Mouse (Mus musculus): Measurements from ENCODE around the gene Cts8. TPM values are rescaled to one million over a fixed set of nuclear protein-coding genes. Genes with fewer than 3 reads are reported as not detected.
A peak's percentile ranks its signal among the peaks of the same experiment; 100 is the strongest.

Gene Cts8
- total and polyA plus RNA-seq, 3 experiments, result not detected

DNA sequence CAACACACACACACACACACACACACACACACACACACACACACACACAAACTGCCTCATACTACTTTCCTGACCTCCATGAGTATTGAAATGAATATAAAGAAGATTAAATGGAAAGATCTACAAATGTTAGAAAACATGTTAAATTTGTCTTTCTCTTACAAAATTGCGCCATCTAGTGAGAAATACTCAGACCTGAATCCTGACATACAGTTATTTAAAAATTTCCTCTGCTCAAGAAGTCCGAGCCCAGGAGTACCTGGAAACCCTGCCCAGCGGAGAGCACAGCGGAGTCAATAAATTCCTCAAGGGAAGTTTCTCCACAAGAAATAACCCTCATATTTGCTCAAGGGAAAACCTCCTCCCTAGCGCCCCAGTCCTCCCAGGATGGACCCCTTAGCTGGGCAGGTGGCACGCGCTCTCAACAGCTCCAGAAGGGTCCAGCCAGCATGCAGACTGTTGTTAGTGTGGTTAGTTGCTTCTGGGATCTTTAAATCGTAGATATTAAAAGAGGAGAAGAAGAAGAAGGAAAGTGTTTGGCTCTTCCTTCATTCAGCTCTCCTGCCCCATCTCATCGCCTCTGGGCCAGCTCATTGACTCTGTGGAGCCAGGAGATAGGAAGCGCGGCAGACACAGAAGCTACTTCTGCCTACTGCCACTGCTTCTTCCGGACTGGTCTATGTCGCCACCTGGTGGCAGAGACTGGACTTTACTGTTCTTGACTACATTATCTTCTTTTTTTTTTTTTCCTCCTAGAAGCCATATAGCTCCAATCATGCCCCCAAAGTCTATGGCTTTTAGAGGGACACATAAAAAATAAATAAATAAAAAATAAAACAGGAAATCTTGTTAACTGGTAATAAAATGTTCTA lies 13.8 kb downstream of the Cts8 start:
- peaks cover 20% of the 10 kb centered on the region for H3K9me3 ChIP-seq (replicated peaks; ENCODE audit: low read length)
- no peaks in the 10 kb centered on the region for H3K36me3 ChIP-seq (replicated peaks in 1 of 2; ENCODE audit: control insufficient read depth in 1 of 2, insufficient read depth in 1 of 2, low read length in 1 of 2)
- no peak overlapping the region for H3K4me2 ChIP-seq (ENCODE audit: insufficient read depth, low read depth, poor library complexity, severe bottlenecking)
- TF ChIP-seq CTCF (conservative IDR thresholded peaks at IDR 0.05 in 1 of 2, IDR thresholded peaks at IDR 0.05 in 1 of 2; ENCODE audit: low read depth in 2 of 2, low read length in 2 of 2), result peak in 1 of 2 experiments; percentile 50; a peak in 2 of 4 replicates
- TF ChIP-seq RAD21 (IDR thresholded peaks at IDR 0.05; ENCODE audit: low read depth, low read length), result peak; percentile 45
- no peak for TF ChIP-seq ELF1 (IDR thresholded peaks at IDR 0.05; ENCODE audit: low read depth, low read length)
- TF ChIP-seq ZNF384 (IDR thresholded peaks at IDR 0.05; ENCODE audit: low read depth, low read length), result peak; percentile 59
- TF ChIP-seq JUN (IDR thresholded peaks at IDR 0.05; ENCODE audit: insufficient read depth, low read depth, low read length), result no peak
- peak; percentile 26 for TF ChIP-seq SMC3 (IDR thresholded peaks at IDR 0.05; ENCODE audit: low read depth, low read length)
- no peak for TF ChIP-seq NRF1 (IDR thresholded peaks at IDR 0.05; ENCODE audit: low read depth, low read length)
- no peak for TF ChIP-seq HCFC1 (IDR thresholded peaks at IDR 0.05; ENCODE audit: low read depth, low read length)
- in situ Hi-C loops (cut with MboI; ENCODE audit: low pct_ligation_motif_present, low pct_unique_long_range_greater_than_20kb, low sequenced_read_pairs) (no loop called here), dilution Hi-C loops (cut with MboI; ENCODE audit: extremely low pct_ligation_motif_present, extremely low pct_unique_long_range_greater_than_20kb, low sequenced_read_pairs) (no loop called here)
- H3K4me3 ChIP-seq (replicated peaks in 1 of 3; ENCODE audit: low read depth in 2 of 3, low read length in 2 of 3, poor library complexity in 1 of 3), result no peak overlapping the region
- no peaks in the 10 kb centered on the region for H3K79me2 ChIP-seq (replicated peaks; ENCODE audit: control insufficient read depth, extremely low read depth, insufficient read depth, poor library complexity, severe bottlenecking)
- DNase-seq (ENCODE audit: extremely low read depth), result peak; percentile 20
- H3K27ac ChIP-seq (ENCODE audit: insufficient read depth, low read depth), result no peak overlapping the region
- H3K9ac ChIP-seq (ENCODE audit: insufficient read depth, low read depth), result no peak overlapping the region
- H3K4me1 ChIP-seq (ENCODE audit: control insufficient read depth in 1 of 2, insufficient read depth in 2 of 2), result no peaks in the 10 kb centered on the region
- no peaks in the 10 kb centered on the region for H3K27me3 ChIP-seq (replicated peaks)

DNA sequence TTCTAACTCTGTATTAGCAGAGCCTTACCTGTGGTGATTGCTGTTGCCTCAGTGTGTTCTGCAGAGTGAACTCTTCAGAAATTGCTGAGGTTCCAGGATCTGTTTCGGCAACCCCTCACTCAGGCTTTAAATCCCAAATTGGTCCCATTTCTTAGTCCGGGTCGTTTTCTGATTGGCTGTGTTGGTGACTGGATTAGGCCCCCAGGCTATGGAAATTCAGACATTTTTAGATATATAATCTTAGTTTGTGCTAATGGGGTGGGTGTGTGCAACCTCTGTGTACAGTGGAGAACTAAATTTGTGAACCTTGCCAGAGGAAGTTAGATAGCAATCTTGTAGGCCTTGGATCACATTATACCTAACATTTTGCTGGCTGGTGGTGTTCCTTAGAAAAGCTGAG lies 51.8 kb downstream of the Cts8 start, which contains the start of gene Cts6:
Gene Cts6, minus strand, starts transcription at position 101 of the 400 bp plus-strand sequence.
- Histone ChIP-seq H3K9ac (ENCODE audit: insufficient read depth, low read depth) (no peak within 1 kb of the TSS), H3K4me1 (ENCODE audit: control insufficient read depth in 1 of 2, insufficient read depth in 2 of 2) (no peaks in the 10 kb centered on the region), H3K4me3 (replicated peaks in 1 of 3; ENCODE audit: low read depth in 2 of 3, low read length in 2 of 3, poor library complexity in 1 of 3) (no peak within 1 kb of the TSS), H3K4me2 (ENCODE audit: insufficient read depth, low read depth, poor library complexity, severe bottlenecking) (no peak within 1 kb of the TSS), H3K27me3 (replicated peaks) (no peaks in the 10 kb centered on the region), H3K9me3 (replicated peaks; ENCODE audit: low read length) (peaks cover 45% of the 10 kb centered on the region), H3K36me3 (replicated peaks in 1 of 2; ENCODE audit: control insufficient read depth in 1 of 2, insufficient read depth in 1 of 2, low read length in 1 of 2) (no peaks in the 10 kb centered on the region), H3K79me2 (replicated peaks; ENCODE audit: control insufficient read depth, extremely low read depth, insufficient read depth, poor library complexity, severe bottlenecking) (no peaks in the 10 kb centered on the region), H3K27ac (ENCODE audit: insufficient read depth, low read depth) (no peak within 1 kb of the TSS)
- TF ChIP-seq SMC3 (IDR thresholded peaks at IDR 0.05; ENCODE audit: low read depth, low read length), result no peak
- no peak for TF ChIP-seq USF1 (IDR thresholded peaks at IDR 0.05; ENCODE audit: low read depth, low read length)
- no peak for TF ChIP-seq NELFE (IDR thresholded peaks at IDR 0.05; ENCODE audit: low read depth, low read length)
- no peak for TF ChIP-seq JUN (IDR thresholded peaks at IDR 0.05; ENCODE audit: insufficient read depth, low read depth, low read length)
- TF ChIP-seq E2F4 (IDR thresholded peaks at IDR 0.05; ENCODE audit: insufficient replicate concordance, low read depth, low read length), result no peak
- TF ChIP-seq TCF12 (IDR thresholded peaks at IDR 0.05; ENCODE audit: low read depth, low read length), result no peak
- no peak for TF ChIP-seq KAT2A (IDR thresholded peaks at IDR 0.05; ENCODE audit: insufficient replicate concordance, low read length)
- TF ChIP-seq PAX5 (IDR thresholded peaks at IDR 0.05; ENCODE audit: low read length), result no peak
- no peak for TF ChIP-seq UBTF (IDR thresholded peaks at IDR 0.05; ENCODE audit: low read depth, low read length)
- no peak for TF ChIP-seq MAX (IDR thresholded peaks at IDR 0.05; ENCODE audit: low read length)
- TF ChIP-seq BHLHE40 (IDR thresholded peaks at IDR 0.05; ENCODE audit: low read depth, low read length), result no peak
- TF ChIP-seq POLR2A (IDR thresholded peaks at IDR 0.05; ENCODE audit: low read depth, low read length), result no peak
- no peak for TF ChIP-seq NRF1 (IDR thresholded peaks at IDR 0.05; ENCODE audit: low read depth, low read length)
- TF ChIP-seq GABPA (IDR thresholded peaks at IDR 0.05; ENCODE audit: insufficient replicate concordance, low read depth, low read length), result no peak
- TF ChIP-seq ZC3H11A (IDR thresholded peaks at IDR 0.05; ENCODE audit: low read depth, low read length), result no peak
- in situ Hi-C loops (cut with MboI; ENCODE audit: low pct_ligation_motif_present, low pct_unique_long_range_greater_than_20kb, low sequenced_read_pairs), result no loop called here
- dilution Hi-C loops (cut with MboI; ENCODE audit: extremely low pct_ligation_motif_present, extremely low pct_unique_long_range_greater_than_20kb, low sequenced_read_pairs), result no loop called here
- no peak for DNase-seq (ENCODE audit: extremely low read depth)

Other genes starting within 250 kb of the Cts8 start
- not detected in 2 replicates for gene Ctsj, start 249.4 kb downstream of the Cts8 start, total RNA-seq (2012; rRNA removed)
- not detected in 2 replicates for gene Ctsj, start 249.4 kb downstream of the Cts8 start, total RNA-seq (2014; rRNA removed)
- not detected in 2 replicates for gene Ctsj, start 249.4 kb downstream of the Cts8 start, polyA plus RNA-seq (2012; ENCODE audit: insufficient read length, low read depth)
- gene Ctsq, start 214.7 kb downstream of the Cts8 start, total RNA-seq (2012; rRNA removed), result not detected in 2 replicates
- not detected in 2 replicates for gene Ctsq, start 214.7 kb downstream of the Cts8 start, total RNA-seq (2014; rRNA removed)
- gene Ctsq, start 214.7 kb downstream of the Cts8 start, polyA plus RNA-seq (2012; ENCODE audit: insufficient read length, low read depth), result not detected in 2 replicates
- not detected in 2 replicates for gene Ctsr, start 91.1 kb downstream of the Cts8 start, total RNA-seq (2012; rRNA removed)
- not detected in 2 replicates for gene Ctsr, start 91.1 kb downstream of the Cts8 start, total RNA-seq (2014; rRNA removed)
- gene Ctsr, start 91.1 kb downstream of the Cts8 start, polyA plus RNA-seq (2012; ENCODE audit: insufficient read length, low read depth), result not detected in 2 replicates
- not detected in 2 replicates for gene Cts6, start 51.9 kb downstream of the Cts8 start, total RNA-seq (2012; rRNA removed)
- not detected in 2 replicates for gene Cts6, start 51.9 kb downstream of the Cts8 start, total RNA-seq (2014; rRNA removed)
- not detected in 2 replicates for gene Cts6, start 51.9 kb downstream of the Cts8 start, polyA plus RNA-seq (2012; ENCODE audit: insufficient read length, low read depth)
- gene Gm49398, start 33.5 kb upstream of the Cts8 start, total RNA-seq (2012; rRNA removed), result not detected in 2 replicates
- not detected in 2 replicates for gene Gm49398, start 33.5 kb upstream of the Cts8 start, total RNA-seq (2014; rRNA removed)
- not detected in 2 replicates for gene Gm49398, start 33.5 kb upstream of the Cts8 start, polyA plus RNA-seq (2012; ENCODE audit: insufficient read length, low read depth)
- gene Cts7, start 102.8 kb upstream of the Cts8 start, total RNA-seq (2012; rRNA removed), result not detected in 2 replicates
- gene Cts7, start 102.8 kb upstream of the Cts8 start, total RNA-seq (2014; rRNA removed), result not detected in 2 replicates
- not detected in 2 replicates for gene Cts7, start 102.8 kb upstream of the Cts8 start, polyA plus RNA-seq (2012; ENCODE audit: insufficient read length, low read depth)

Data from CH12.LX (cell line).